In genomic region chr17:33991788-33992664, GRCm38 (mm10) we compare ENCODE assay signal across 8 mouse cellular contexts. TPM values are rescaled to one million over a fixed set of nuclear protein-coding genes. Genes with fewer than 3 reads are reported as not detected.
DNase-seq lines count a peak whose midpoint lies in the region; ATAC-seq lines count a peak whose summit lies in the region.

No protein-coding gene starts in this region.

- no peak overlapping the region for H3K9ac ChIP-seq in liver, embryonic 11.5 days (ENCODE audit: low read depth, low read length)
- no peak overlapping the region for H3K9ac ChIP-seq in neural tube, embryonic 12.5 days

- H3K4me1 ChIP-seq in liver, embryonic 11.5 days (replicated peaks; ENCODE audit: control insufficient read depth, insufficient read depth, low read length): no peaks in the 10 kb centered on the region
- H3K4me1 ChIP-seq in neural tube, embryonic 12.5 days: no peaks in the 10 kb centered on the region

- no peak overlapping the region for H3K4me3 ChIP-seq in liver, embryonic 11.5 days (ENCODE audit: low read depth, low read length)
- H3K4me3 ChIP-seq in neural tube, embryonic 12.5 days: no peak overlapping the region

- peak; percentile 38 to 65 for DNase-seq in left cerebral cortex, postnatal 14 days (ENCODE audit: low spot score in 2 of 2)
- DNase-seq in left cerebral cortex, adult 8-10 months (ENCODE audit: low spot score in 2 of 2): no peak
- peak; percentile 91 for DNase-seq in NIH3T3 (ENCODE audit: low read depth)
- peak; percentile 67 for DNase-seq in cerebellum, adult 9-10 months
- peak; percentile 40 for DNase-seq in liver, embryonic 11.5 days (ENCODE audit: low spot score)
- no peak for DNase-seq in ovary, postnatal 10 days (ENCODE audit: low spot score)

- ATAC-seq in granulocyte monocyte progenitor cell, adult 5-6 weeks (replicated peaks; ENCODE audit: poor library complexity, severe bottlenecking): peak; percentile 70
- no peak; the same call in 1 of the 2 replicates for ATAC-seq in liver, embryonic 11.5 days (replicated peaks; ENCODE audit: low FRiP score)
- ATAC-seq in neural tube, embryonic 12.5 days (ENCODE audit: low FRiP score, low read depth): 0 out of 2 replicates have a peak, but pooled peaks have one; percentile 41

- H3K36me3 ChIP-seq in liver, embryonic 11.5 days (ENCODE audit: control insufficient read depth, insufficient read depth, low read length): no peaks in the 10 kb centered on the region
- no peaks in the 10 kb centered on the region for H3K36me3 ChIP-seq in neural tube, embryonic 12.5 days

- no peaks in the 10 kb centered on the region for H3K9me3 ChIP-seq in liver, embryonic 11.5 days (ENCODE audit: control insufficient read depth, low read length)
- no peaks in the 10 kb centered on the region for H3K9me3 ChIP-seq in neural tube, embryonic 12.5 days

- intact Hi-C loops in left cerebral cortex, postnatal 14 days (cut with DNase I): no loop called here

- no peak overlapping the region for H3K4me2 ChIP-seq in liver, embryonic 11.5 days
- H3K4me2 ChIP-seq in neural tube, embryonic 12.5 days (replicated peaks): no peak overlapping the region; the same call in 1 of the 2 replicates

- H3K27me3 ChIP-seq in liver, embryonic 11.5 days (replicated peaks; ENCODE audit: control insufficient read depth, insufficient read depth, low read length): no peaks in the 10 kb centered on the region; the same call in 1 of the 2 replicates
- H3K27me3 ChIP-seq in neural tube, embryonic 12.5 days (replicated peaks): no peaks in the 10 kb centered on the region

- H3K27ac ChIP-seq in liver, embryonic 11.5 days (ENCODE audit: low read depth, low read length): no peak overlapping the region
- H3K27ac ChIP-seq in neural tube, embryonic 12.5 days: no peak overlapping the region

- whole genome bisulfite sequencing in liver, embryonic 11.5 days: 31% methylated on average over 10 of the region's 10 CpGs
- 31% methylated on average over 10 of the region's 10 CpGs for WGBS in neural tube, embryonic 12.5 days

RNA-seq across cellular contexts. Expression of gene H2-K1, which starts 8.1 kb away (rescaled TPM):
- 10 to 100 TPM; 10.3 to 13.6 TPM for total RNA-seq in left cerebral cortex, postnatal 14 days (2021)
- total RNA-seq in left cerebral cortex, adult 8-10 months (2022): 10 to 100 TPM; 31.2 to 66.9 (median 50.2) TPM
- 1,023 and 1,149 TPM in 2 replicates for total RNA-seq in granulocyte monocyte progenitor cell, adult 5-6 weeks (2014; fragmentation: Nextera tagmentation)
- total RNA-seq in granulocyte monocyte progenitor cell, adult 5-6 weeks (2017): 564 and 822 TPM in 2 replicates
- polyA plus RNA-seq in liver, embryonic 11.5 days (2014; fragmentation: Nextera tagmentation; extraction: Ambion mirVana): 82.7 and 84.9 TPM in 2 replicates
- 15.2 and 16.8 TPM in 2 replicates for polyA plus RNA-seq in neural tube, embryonic 12.5 days (2016; fragmentation: Nextera tagmentation; extraction: Ambion mirVana)

RNA-seq across cellular contexts. Expression of gene Ring1, which starts 32.5 kb away (rescaled TPM):
- 10 to 100 TPM; 25.3 to 30.8 TPM for total RNA-seq in left cerebral cortex, postnatal 14 days (2021)
- total RNA-seq in left cerebral cortex, adult 8-10 months (2022): 10 to 100 TPM; 31.4 to 43.5 (median 36.1) TPM
- total RNA-seq in granulocyte monocyte progenitor cell, adult 5-6 weeks (2014; fragmentation: Nextera tagmentation): 14.5 and 19.8 TPM in 2 replicates
- total RNA-seq in granulocyte monocyte progenitor cell, adult 5-6 weeks (2017): 9.9 and 14.0 TPM in 2 replicates
- 3.4 and 5.5 TPM in 2 replicates for polyA plus RNA-seq in liver, embryonic 11.5 days (2014; fragmentation: Nextera tagmentation; extraction: Ambion mirVana)
- 25.9 and 30.7 TPM in 2 replicates for polyA plus RNA-seq in neural tube, embryonic 12.5 days (2016; fragmentation: Nextera tagmentation; extraction: Ambion mirVana)

RNA-seq across cellular contexts. Expression of gene H2-Ke6, which starts 35.8 kb away (rescaled TPM):
- 10 to 100 TPM; 27.7 to 30.1 TPM for total RNA-seq in left cerebral cortex, postnatal 14 days (2021)
- 10 to 100 TPM; 45.6 to 50.2 (median 46.4) TPM for total RNA-seq in left cerebral cortex, adult 8-10 months (2022)
- 35.4 and 67.3 TPM in 2 replicates for total RNA-seq in granulocyte monocyte progenitor cell, adult 5-6 weeks (2014; fragmentation: Nextera tagmentation)
- 27.1 and 30.1 TPM in 2 replicates for total RNA-seq in granulocyte monocyte progenitor cell, adult 5-6 weeks (2017)
- 34.2 and 45.1 TPM in 2 replicates for polyA plus RNA-seq in liver, embryonic 11.5 days (2014; fragmentation: Nextera tagmentation; extraction: Ambion mirVana)
- 61.3 and 70.6 TPM in 2 replicates for polyA plus RNA-seq in neural tube, embryonic 12.5 days (2016; fragmentation: Nextera tagmentation; extraction: Ambion mirVana)

RNA-seq across cellular contexts. Expression of gene Rps18, which starts 36.2 kb away (rescaled TPM):
- total RNA-seq in left cerebral cortex, postnatal 14 days (2021): 100 to 1,000 TPM; 325 to 332 TPM
- 100 to 1,000 TPM; 328 to 351 (median 339) TPM for total RNA-seq in left cerebral cortex, adult 8-10 months (2022)
- total RNA-seq in granulocyte monocyte progenitor cell, adult 5-6 weeks (2014; fragmentation: Nextera tagmentation): 4,404 and 5,660 TPM in 2 replicates
- 1,485 and 1,727 TPM in 2 replicates for total RNA-seq in granulocyte monocyte progenitor cell, adult 5-6 weeks (2017)
- 2,164 and 2,343 TPM in 2 replicates for polyA plus RNA-seq in liver, embryonic 11.5 days (2014; fragmentation: Nextera tagmentation; extraction: Ambion mirVana)
- 914 and 923 TPM in 2 replicates for polyA plus RNA-seq in neural tube, embryonic 12.5 days (2016; fragmentation: Nextera tagmentation; extraction: Ambion mirVana)

RNA-seq across cellular contexts. Expression of gene Vps52, which starts 36.4 kb away (rescaled TPM):
- total RNA-seq in left cerebral cortex, postnatal 14 days (2021): 10 to 100 TPM; 80.3 to 83.6 TPM
- 10 to 100 TPM; 70.6 to 79.6 (median 72.8) TPM for total RNA-seq in left cerebral cortex, adult 8-10 months (2022)
- total RNA-seq in granulocyte monocyte progenitor cell, adult 5-6 weeks (2014; fragmentation: Nextera tagmentation): 38.4 and 39.2 TPM in 2 replicates
- total RNA-seq in granulocyte monocyte progenitor cell, adult 5-6 weeks (2017): 18.6 and 19.2 TPM in 2 replicates
- polyA plus RNA-seq in liver, embryonic 11.5 days (2014; fragmentation: Nextera tagmentation; extraction: Ambion mirVana): 47.2 and 49.1 TPM in 2 replicates
- 66.0 and 66.5 TPM in 2 replicates for polyA plus RNA-seq in neural tube, embryonic 12.5 days (2016; fragmentation: Nextera tagmentation; extraction: Ambion mirVana)

Comparison
In these comparisons a context has a peak if more than half of its experiments do, and no peak if none do; other contexts are left out.
1. DNase-seq: peak in left cerebral cortex, postnatal 14 days (2 of 2), NIH3T3 (single experiment), cerebellum, adult 9-10 months (single experiment) and liver, embryonic 11.5 days (single experiment); none in left cerebral cortex, adult 8-10 months (0 of 2) and ovary, postnatal 10 days (single experiment).
2. RNA of gene H2-K1, which starts 8.1 kb away (total RNA-seq): 564 to 1,149 TPM in granulocyte monocyte progenitor cell, adult 5-6 weeks; 31.2 to 66.9 TPM in left cerebral cortex, adult 8-10 months and 10.3 to 13.6 TPM in left cerebral cortex, postnatal 14 days; every median in the first group is over 4 times any median in the second.